Mouse (Mus musculus): ENCODE measurements around the gene Rad51. TPM values are rescaled to one million over a fixed set of nuclear protein-coding genes. Genes with fewer than 3 reads are reported as not detected.
A peak's percentile ranks its signal among the peaks of the same experiment; 100 is the strongest.

Gene Rad51
- polyA plus RNA-seq, 1 experiment from 2014 or later: 67.6 TPM

GRCm38 (mm10) chr2:119189029-119189710, 76.6 kb downstream of the Rad51 start:
- peak; percentile 88 for TF ChIP-seq CTCF (IDR thresholded peaks at IDR 0.05; ENCODE audit: low read depth)
- no peaks in the 10 kb centered on the region for H3K4me1 ChIP-seq (ENCODE audit: insufficient read depth)
- 7% methylated on average over 15 of the region's 15 CpGs for WGBS
- H3K9me3 ChIP-seq (ENCODE audit: low read depth, low read length): no peaks in the 10 kb centered on the region
- peak; percentile 84 for ATAC-seq (ENCODE audit: insufficient read depth)
- H3K4me2 ChIP-seq: peak overlapping the region; percentile 66
- H3K36me3 ChIP-seq (ENCODE audit: insufficient read depth): peaks cover 8% of the 10 kb centered on the region; the same call in 1 of the 2 replicates
- no peaks in the 10 kb centered on the region for H3K27me3 ChIP-seq (ENCODE audit: insufficient read depth, low read length)
- peak; percentile 87 for DNase-seq
- H3K9ac ChIP-seq: 0 out of 2 replicates have a peak overlapping the region, but pooled peaks have one; percentile 7
- peak overlapping the region; percentile 25 for H3K4me3 ChIP-seq (ENCODE audit: low read depth, low read length)
- H3K27ac ChIP-seq (ENCODE audit: low read depth): no peak overlapping the region

- H3K9ac ChIP-seq: no peak overlapping the region
- no peak overlapping the region for H3K27ac ChIP-seq (ENCODE audit: low read depth)
- TF ChIP-seq CTCF (IDR thresholded peaks at IDR 0.05; ENCODE audit: low read depth): no peak
- DNase-seq (no peak), ATAC-seq (ENCODE audit: insufficient read depth) (no peak)
- no peaks in the 10 kb centered on the region for H3K36me3 ChIP-seq (ENCODE audit: insufficient read depth)
- whole genome bisulfite sequencing: 77% methylated on average over 5 of the region's 5 CpGs
- H3K9me3 ChIP-seq (ENCODE audit: low read depth, low read length): no peaks in the 10 kb centered on the region
- H3K4me3 ChIP-seq (ENCODE audit: low read depth, low read length): no peak overlapping the region
- no peaks in the 10 kb centered on the region for H3K27me3 ChIP-seq (ENCODE audit: insufficient read depth, low read length)
- no peaks in the 10 kb centered on the region for H3K4me1 ChIP-seq (ENCODE audit: insufficient read depth)
- H3K4me2 ChIP-seq: no peak overlapping the region
These were observed 78.4 kb downstream of the Rad51 start for GRCm38 (mm10) chr2:119190969-119191368.

GRCm38 (mm10) chr2:119194140-119194539, 81.5 kb downstream of the Rad51 start:
- Histone ChIP-seq H3K36me3 (ENCODE audit: insufficient read depth) (no peaks in the 10 kb centered on the region), H3K4me2 (no peak overlapping the region), H3K4me1 (ENCODE audit: insufficient read depth) (no peaks in the 10 kb centered on the region), H3K9ac (no peak overlapping the region), H3K9me3 (ENCODE audit: low read depth, low read length) (no peaks in the 10 kb centered on the region), H3K4me3 (ENCODE audit: low read depth, low read length) (no peak overlapping the region), H3K27me3 (ENCODE audit: insufficient read depth, low read length) (no peaks in the 10 kb centered on the region), H3K27ac (ENCODE audit: low read depth) (no peak overlapping the region)
- ATAC-seq (ENCODE audit: insufficient read depth) (no peak), DNase-seq (no peak)
- no peak for TF ChIP-seq CTCF (IDR thresholded peaks at IDR 0.05; ENCODE audit: low read depth)
- 92% methylated on average over 5 of the region's 5 CpGs for WGBS

DNA sequence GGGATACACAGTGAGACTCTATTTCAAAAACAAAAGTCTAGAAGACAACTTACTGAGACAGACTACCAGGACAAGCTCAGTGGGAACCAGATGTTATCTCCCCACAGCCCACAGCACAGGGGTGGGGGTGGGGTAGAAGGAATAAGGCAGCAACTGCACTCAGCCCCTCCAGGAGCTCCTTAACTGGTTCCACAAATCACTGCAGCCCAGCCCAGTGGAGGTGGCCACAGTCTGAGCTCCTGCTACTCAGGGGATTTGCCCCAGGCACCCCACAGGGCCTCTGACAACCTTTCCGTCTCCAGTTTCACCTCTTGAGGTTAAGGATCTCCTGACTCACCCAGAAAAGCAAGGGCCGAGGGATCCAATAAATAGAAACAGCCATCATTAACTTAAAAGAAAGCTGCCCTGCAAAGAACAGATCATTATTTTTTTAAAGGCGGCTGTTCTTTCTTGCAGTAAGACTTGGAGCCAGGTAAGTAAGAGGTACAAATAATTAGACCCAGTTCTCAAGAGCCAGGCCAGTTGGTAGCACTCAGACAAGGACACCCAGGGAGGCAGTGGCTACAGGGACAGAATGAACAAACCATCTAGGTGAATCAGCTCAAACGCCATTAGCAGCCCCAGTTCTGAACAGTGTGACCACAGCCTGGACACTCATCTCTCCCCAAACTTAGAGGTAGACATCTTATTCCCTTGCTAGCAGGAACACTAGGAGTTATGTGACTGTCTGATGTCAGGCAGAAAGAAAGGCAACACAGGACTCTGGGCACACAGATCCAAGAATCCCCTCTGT, 83.9 kb downstream of the Rad51 start:
- no peaks in the 10 kb centered on the region for H3K36me3 ChIP-seq (ENCODE audit: insufficient read depth)
- H3K9ac ChIP-seq: no peak overlapping the region
- H3K4me3 ChIP-seq (ENCODE audit: low read depth, low read length): no peak overlapping the region
- no peak overlapping the region for H3K27ac ChIP-seq (ENCODE audit: low read depth)
- no peaks in the 10 kb centered on the region for H3K4me1 ChIP-seq (ENCODE audit: insufficient read depth)
- no peaks in the 10 kb centered on the region for H3K9me3 ChIP-seq (ENCODE audit: low read depth, low read length)
- DNase-seq: no peak
- no peak overlapping the region for H3K4me2 ChIP-seq
- no peak for ATAC-seq (ENCODE audit: insufficient read depth)
- TF ChIP-seq CTCF (IDR thresholded peaks at IDR 0.05; ENCODE audit: low read depth): no peak
- no peaks in the 10 kb centered on the region for H3K27me3 ChIP-seq (ENCODE audit: insufficient read depth, low read length)
- 38% methylated on average over 4 of the region's 4 CpGs for WGBS

Other genes starting within 250 kb of the Rad51 start
- gene Bahd1, start 212.4 kb upstream of the Rad51 start, polyA plus RNA-seq (2014; fragmentation: Nextera tagmentation; extraction: Ambion mirVana): 0.83 and 0.92 TPM in 2 replicates
- gene Chst14, start 186.3 kb upstream of the Rad51 start, polyA plus RNA-seq (2014; fragmentation: Nextera tagmentation; extraction: Ambion mirVana): 39.4 and 40.8 TPM in 2 replicates
- 19.9 and 21.0 TPM in 2 replicates for gene Ccdc32, start 83.4 kb upstream of the Rad51 start, polyA plus RNA-seq (2014; fragmentation: Nextera tagmentation; extraction: Ambion mirVana)
- gene Rpusd2, start 78.0 kb upstream of the Rad51 start, polyA plus RNA-seq (2014; fragmentation: Nextera tagmentation; extraction: Ambion mirVana): 4.4 and 4.5 TPM in 2 replicates
- gene Knl1, start 65.7 kb upstream of the Rad51 start, polyA plus RNA-seq (2014; fragmentation: Nextera tagmentation; extraction: Ambion mirVana): 57.3 and 58.1 TPM in 2 replicates
- 36.1 and 38.9 TPM in 2 replicates for gene Rmdn3, start 44.2 kb downstream of the Rad51 start, polyA plus RNA-seq (2014; fragmentation: Nextera tagmentation; extraction: Ambion mirVana)
- gene Gchfr, start 55.0 kb downstream of the Rad51 start, polyA plus RNA-seq (2014; fragmentation: Nextera tagmentation; extraction: Ambion mirVana): 24.9 and 25.3 TPM in 2 replicates
- 0.22 and 0.32 TPM in 2 replicates for gene Gm14137, start 61.7 kb downstream of the Rad51 start, polyA plus RNA-seq (2014; fragmentation: Nextera tagmentation; extraction: Ambion mirVana)
- gene Zfyve19, start 95.8 kb downstream of the Rad51 start, polyA plus RNA-seq (2014; fragmentation: Nextera tagmentation; extraction: Ambion mirVana): 49.6 and 50.5 TPM in 2 replicates
- gene Dnajc17, start 96.0 kb downstream of the Rad51 start, polyA plus RNA-seq (2014; fragmentation: Nextera tagmentation; extraction: Ambion mirVana): 17.8 and 19.0 TPM in 2 replicates
- 0.41 and 0.42 TPM in 2 replicates for gene Ppp1r14d, start 117.1 kb downstream of the Rad51 start, polyA plus RNA-seq (2014; fragmentation: Nextera tagmentation; extraction: Ambion mirVana)
- 25.4 and 25.5 TPM in 2 replicates for gene Spint1, start 124.6 kb downstream of the Rad51 start, polyA plus RNA-seq (2014; fragmentation: Nextera tagmentation; extraction: Ambion mirVana)
- 0.11 and 0.24 TPM in 2 replicates for gene Rhov, start 158.5 kb downstream of the Rad51 start, polyA plus RNA-seq (2014; fragmentation: Nextera tagmentation; extraction: Ambion mirVana)
- gene Vps18, start 175.9 kb downstream of the Rad51 start, polyA plus RNA-seq (2014; fragmentation: Nextera tagmentation; extraction: Ambion mirVana): 15.9 and 17.5 TPM in 2 replicates
- 8.1 and 10.0 TPM in 2 replicates for gene Dll4, start 213.0 kb downstream of the Rad51 start, polyA plus RNA-seq (2014; fragmentation: Nextera tagmentation; extraction: Ambion mirVana)
- 0.64 and 0.70 TPM in 2 replicates for gene Chac1, start 238.4 kb downstream of the Rad51 start, polyA plus RNA-seq (2014; fragmentation: Nextera tagmentation; extraction: Ambion mirVana)

Data from lung, embryonic 14.5 days (tissue).